Mouse (Mus musculus) testis, adult 2 months (tissue): ENCODE data around the gene Kcnt2.

Experiments used
- CTCF ChIP-seq: fragments of 200-500 bp; IDR thresholded peaks from 2 replicates; pipeline ENCODE4 v1.5.1; 2012; ENCODE audit warnings: low read depth, mild to moderate bottlenecking, inconsistent platforms, low read length, moderate library complexity; ENCODE audit not compliant: control insufficient read depth, insufficient read depth, insufficient replicate concordance
- POLR2A ChIP-seq: fragments of 200-500 bp; IDR thresholded peaks from 2 replicates; pipeline ENCODE4 v1.6.1; 2012; ENCODE audit warnings: low read depth, mild to moderate bottlenecking, inconsistent platforms, low read length, moderate library complexity; ENCODE audit not compliant: control insufficient read depth

GRCm38 (mm10) chr1:140397756-140398155, 151.8 kb downstream of the Kcnt2 start:
- TF ChIP-seq POLR2A (no peak), CTCF (no peak)
